Comparison of ENCODE assay signal across 1 mouse cellular context in genomic region chr13:81782971-81783404, GRCm38 (mm10).
A peak's percentile ranks its signal among the peaks of the same experiment; 100 is the strongest.
TF ChIP-seq lines count a peak whose summit lies in the region.

Gene Cetn3 (plus strand): TSS chr13:81783077.

TF ChIP-seq in MEL, 35 proteins besides CTCF, POLR2A, EP300 and RAD21 (continued from another document):
- TF ChIP-seq MAX (IDR thresholded peaks at IDR 0.05; ENCODE audit: low read length) = peak; percentile 74; the same call in 1 of the 2 replicates
- TF ChIP-seq SIN3A (IDR thresholded peaks at IDR 0.05; ENCODE audit: low read length) = no peak
- TF ChIP-seq TBP (IDR thresholded peaks at IDR 0.05; ENCODE audit: low read depth, low read length) = peak; percentile 7
- TF ChIP-seq ZMIZ1 (IDR thresholded peaks at IDR 0.05; ENCODE audit: low read depth, low read length) = no peak
- no peak for TF ChIP-seq USF2 (IDR thresholded peaks at IDR 0.05; ENCODE audit: borderline replicate concordance in 1 of 2, insufficient read depth in 1 of 2, low read depth in 1 of 2, low read length in 2 of 2)
- TF ChIP-seq MAFK (IDR thresholded peaks at IDR 0.05; ENCODE audit: borderline replicate concordance, low read depth, low read length) = no peak
